Mouse (Mus musculus) erythroid progenitor cell, adult 5-6 weeks (primary cell): ENCODE measurements around the gene Aaed1. TPM values are rescaled to one million over a fixed set of nuclear protein-coding genes. Genes with fewer than 3 reads are reported as not detected.

ENCODE experiments used
- total RNA-seq, 2 experiments: library from RNA; stranded (forward) in 1 of 2; stranded (reverse) in 1 of 2; fragments of 150-400 nt in 1 of 2; fragments of 186-747, 209-891 nt in 1 of 2; gene quantifications; 2 replicates each; pipeline versions ENCODE4 v1.2.3 to v1.2.4; 2015 to 2017; ENCODE audit warnings: low replicate concordance in 2 of 2

The Aaed1 gene
- total RNA-seq, 2 experiments from 2014 or later: 4.2 to 10.5 TPM

Other genes starting within 250 kb of the Aaed1 start
- not detected in 2 replicates for gene Hsd17b3, start 223.5 kb downstream of the Aaed1 start, total RNA-seq (2015; ENCODE audit: low replicate concordance)
- not detected in 2 replicates for gene Hsd17b3, start 223.5 kb downstream of the Aaed1 start, total RNA-seq (2017; ENCODE audit: low replicate concordance)
- 2.5 and 10.5 TPM in 2 replicates for gene Slc35d2, start 183.3 kb downstream of the Aaed1 start, total RNA-seq (2015; ENCODE audit: low replicate concordance)
- 0.26 and 4.8 TPM in 2 replicates for gene Slc35d2, start 183.3 kb downstream of the Aaed1 start, total RNA-seq (2017; ENCODE audit: low replicate concordance)
- gene Zfp367, start 159.5 kb downstream of the Aaed1 start, total RNA-seq (2015; ENCODE audit: low replicate concordance): 71.0 and 93.5 TPM in 2 replicates
- gene Zfp367, start 159.5 kb downstream of the Aaed1 start, total RNA-seq (2017; ENCODE audit: low replicate concordance): 103 and 120 TPM in 2 replicates
- gene Habp4, start 150.9 kb downstream of the Aaed1 start, total RNA-seq (2015; ENCODE audit: low replicate concordance): 11.5 and 15.9 TPM in 2 replicates
- gene Habp4, start 150.9 kb downstream of the Aaed1 start, total RNA-seq (2017; ENCODE audit: low replicate concordance): 7.3 and 10.7 TPM in 2 replicates
- gene Cdc14b, start 37.4 kb downstream of the Aaed1 start, total RNA-seq (2015; ENCODE audit: low replicate concordance): 0.42 and 0.72 TPM in 2 replicates
- gene Cdc14b, start 37.4 kb downstream of the Aaed1 start, total RNA-seq (2017; ENCODE audit: low replicate concordance): 2.7 TPM in 1 of 2 replicates, not detected in the other
- gene Ctsl, start 58.2 kb upstream of the Aaed1 start, total RNA-seq (2015; ENCODE audit: low replicate concordance): 2.1 and 7.9 TPM in 2 replicates
- gene Ctsl, start 58.2 kb upstream of the Aaed1 start, total RNA-seq (2017; ENCODE audit: low replicate concordance): 11.1 and 20.3 TPM in 2 replicates
- 2.1 and 7.2 TPM in 2 replicates for gene Cdk20, start 119.6 kb upstream of the Aaed1 start, total RNA-seq (2015; ENCODE audit: low replicate concordance)
- 1.2 and 6.4 TPM in 2 replicates for gene Cdk20, start 119.6 kb upstream of the Aaed1 start, total RNA-seq (2017; ENCODE audit: low replicate concordance)
- gene Fam240b, start 185.1 kb upstream of the Aaed1 start, total RNA-seq (2015; ENCODE audit: low replicate concordance): not detected in 2 replicates
- not detected in 2 replicates for gene Fam240b, start 185.1 kb upstream of the Aaed1 start, total RNA-seq (2017; ENCODE audit: low replicate concordance)